Mouse (Mus musculus) right cerebral cortex, adult 18-20 months (tissue): ENCODE data around the gene Clcnkb.

Experiments used
- DNase-seq: peaks from one replicate; pipeline ENCODE4 v3.0.0; 2022; ENCODE audit warnings: mixed read lengths

Gene Clcnkb

GRCm38 (mm10) chr4:141432666-141433065 is 16.9 kb upstream of the Clcnkb start:
- DNase-seq, result no peak

- DNase-seq, result peak; percentile 60
These were observed 15.2 kb upstream of the Clcnkb start for GRCm38 (mm10) chr4:141430997-141431396.

GRCm38 (mm10) chr4:141429847-141430246 is 14.0 kb upstream of the Clcnkb start:
- no peak for DNase-seq

- no peak for DNase-seq
These were observed 13.6 kb upstream of the Clcnkb start for GRCm38 (mm10) chr4:141429381-141429780.

- no peak for DNase-seq
These were observed 12.1 kb upstream of the Clcnkb start for GRCm38 (mm10) chr4:141427921-141428320.

- no peak for DNase-seq
These were observed 11.3 kb upstream of the Clcnkb start for GRCm38 (mm10) chr4:141426796-141427745.

- DNase-seq, result peak; percentile 86
These were observed 10.0 kb upstream of the Clcnkb start for GRCm38 (mm10) chr4:141425484-141426479.

GRCm38 (mm10) chr4:141423691-141424431 is 8.0 kb upstream of the Clcnkb start:
- DNase-seq, result no peak

- no peak for DNase-seq
These were observed 7.5 kb upstream of the Clcnkb start for GRCm38 (mm10) chr4:141423288-141423687.

GRCm38 (mm10) chr4:141422841-141423240 is 7.0 kb upstream of the Clcnkb start:
- DNase-seq, result no peak

- DNase-seq, result no peak
These were observed 5.6 kb upstream of the Clcnkb start for GRCm38 (mm10) chr4:141421423-141421822.

- no peak for DNase-seq
These were observed 5.1 kb upstream of the Clcnkb start for GRCm38 (mm10) chr4:141420886-141421285.

- no peak for DNase-seq
These were observed 4.5 kb upstream of the Clcnkb start, which contains the start of gene Hspb7 for GRCm38 (mm10) chr4:141420192-141420829. Gene Hspb7, plus strand, starts transcription at chr4:141420779.

- peak; percentile 49 for DNase-seq
These were observed 3.8 kb upstream of the Clcnkb start for GRCm38 (mm10) chr4:141419398-141420191.

- no peak for DNase-seq
These were observed 4.3 kb downstream of the Clcnkb start for GRCm38 (mm10) chr4:141411430-141411992.

GRCm38 (mm10) chr4:141408577-141408976 is 7.2 kb downstream of the Clcnkb start:
- DNase-seq, result no peak

- no peak for DNase-seq
These were observed 9.1 kb downstream of the Clcnkb start for GRCm38 (mm10) chr4:141406516-141407299.

GRCm38 (mm10) chr4:141405314-141405622 is 10.5 kb downstream of the Clcnkb start:
- DNase-seq, result no peak

GRCm38 (mm10) chr4:141404518-141405313 is 11.1 kb downstream of the Clcnkb start:
- peak; percentile 85 for DNase-seq
